Mouse (Mus musculus) retina, adult 2 months (tissue): ENCODE measurements around the gene Sema4a.

Experiments used
- DNase-seq: peaks from one replicate; pipeline ENCODE4 v3.0.0-alpha.2; 2012; ENCODE audit warnings: low read depth, low spot score

Gene Sema4a

GRCm38 (mm10) chr3:88460983-88461696 is at the start of gene Sema4a:
Gene Sema4a (minus strand): TSS chr3:88461182.
- DNase-seq: no peak

GRCm38 (mm10) chr3:88509692-88510420 is 48.9 kb upstream of the Sema4a start, which contains the start of gene Lmna:
Gene Lmna (minus strand): TSS chr3:88509956.
- DNase-seq: no peak

DNA sequence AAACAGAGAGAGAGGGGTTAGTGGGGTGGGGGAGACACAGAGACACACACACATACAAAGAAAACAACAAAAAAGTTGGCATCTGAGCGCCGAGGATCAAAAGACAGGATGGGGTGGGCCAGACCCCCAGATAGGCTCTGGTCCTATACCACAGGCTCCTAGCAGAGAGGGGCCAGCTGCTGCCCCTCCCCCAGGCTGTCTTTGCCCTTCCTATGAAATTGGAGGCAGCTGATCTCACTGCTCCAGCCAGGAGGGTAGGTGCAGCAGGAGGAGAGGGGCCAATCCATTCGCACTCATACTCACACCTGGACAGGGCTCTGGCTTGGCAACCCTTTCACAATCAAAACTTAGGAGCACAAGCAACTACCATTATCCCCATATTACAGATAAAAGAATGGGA is 48.3 kb upstream of the Sema4a start:
- no peak for DNase-seq

- DNase-seq: no peak
These were observed 44.8 kb upstream of the Sema4a start for GRCm38 (mm10) chr3:88505765-88506164.

GRCm38 (mm10) chr3:88505081-88505480 is 44.1 kb upstream of the Sema4a start:
- no peak for DNase-seq

- no peak for DNase-seq
These were observed 43.1 kb upstream of the Sema4a start for GRCm38 (mm10) chr3:88503881-88504746.

- no peak for DNase-seq
These were observed 42.5 kb upstream of the Sema4a start for GRCm38 (mm10) chr3:88503505-88503863.

- no peak for DNase-seq
These were observed 41.9 kb upstream of the Sema4a start for GRCm38 (mm10) chr3:88502641-88503504.

DNA sequence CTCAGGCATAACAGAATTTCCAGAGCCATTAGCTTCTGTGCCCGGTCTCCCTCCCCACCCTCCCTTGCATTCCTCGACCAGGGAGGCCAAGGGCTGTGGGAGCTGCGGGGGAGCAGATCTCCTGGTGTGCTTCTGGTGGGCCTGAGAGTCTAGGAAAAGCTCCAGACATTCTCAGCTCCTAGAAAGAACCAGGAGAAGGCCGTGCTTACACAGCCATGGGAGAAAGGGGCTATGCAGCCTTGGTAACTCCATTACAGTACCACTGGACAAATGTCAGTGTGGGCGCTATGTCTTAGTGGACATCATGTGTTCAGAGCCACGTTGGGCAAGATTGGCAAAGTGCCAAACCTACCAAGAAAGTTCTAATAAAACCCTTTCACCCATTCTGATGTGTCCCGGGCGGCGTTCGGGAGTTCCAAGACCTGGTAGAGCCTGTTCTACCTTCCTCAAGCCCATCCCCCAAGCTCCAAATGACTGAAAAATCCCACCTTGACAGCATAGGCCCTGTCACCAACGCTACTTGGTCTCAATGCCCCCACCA is 41.1 kb upstream of the Sema4a start:
- no peak for DNase-seq

DNA sequence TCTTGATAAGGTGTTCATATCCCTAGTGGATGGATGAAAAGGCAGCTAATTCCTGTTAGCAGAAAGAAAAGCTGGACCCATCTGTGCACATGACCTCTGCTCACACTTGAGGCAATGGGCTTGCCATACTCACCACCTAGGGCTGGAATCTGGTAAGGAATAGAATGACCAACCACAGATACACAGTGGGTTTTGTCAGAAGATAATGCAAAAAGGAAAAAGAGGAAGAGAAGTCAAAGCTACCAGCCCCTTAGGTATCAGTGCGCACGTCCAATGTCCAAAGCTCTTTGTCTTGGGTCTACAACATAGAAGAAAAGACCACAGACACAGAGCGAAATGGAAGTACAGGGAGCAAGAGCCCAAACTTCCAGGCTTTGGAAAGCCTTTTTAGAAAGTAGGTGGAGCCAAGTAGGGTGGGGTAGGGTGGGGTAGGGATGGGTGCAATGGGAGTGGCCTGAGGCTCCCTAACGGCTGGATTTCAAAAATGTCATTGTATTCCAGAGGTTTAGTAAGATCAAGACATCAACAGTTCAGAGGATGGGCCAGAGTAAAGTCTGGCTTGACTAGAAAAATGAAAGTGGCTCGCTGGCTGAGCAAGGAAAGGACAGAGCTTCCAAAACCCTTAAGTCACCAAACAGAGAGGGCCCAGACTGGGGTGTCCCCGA is 40.5 kb upstream of the Sema4a start:
- no peak for DNase-seq

DNA sequence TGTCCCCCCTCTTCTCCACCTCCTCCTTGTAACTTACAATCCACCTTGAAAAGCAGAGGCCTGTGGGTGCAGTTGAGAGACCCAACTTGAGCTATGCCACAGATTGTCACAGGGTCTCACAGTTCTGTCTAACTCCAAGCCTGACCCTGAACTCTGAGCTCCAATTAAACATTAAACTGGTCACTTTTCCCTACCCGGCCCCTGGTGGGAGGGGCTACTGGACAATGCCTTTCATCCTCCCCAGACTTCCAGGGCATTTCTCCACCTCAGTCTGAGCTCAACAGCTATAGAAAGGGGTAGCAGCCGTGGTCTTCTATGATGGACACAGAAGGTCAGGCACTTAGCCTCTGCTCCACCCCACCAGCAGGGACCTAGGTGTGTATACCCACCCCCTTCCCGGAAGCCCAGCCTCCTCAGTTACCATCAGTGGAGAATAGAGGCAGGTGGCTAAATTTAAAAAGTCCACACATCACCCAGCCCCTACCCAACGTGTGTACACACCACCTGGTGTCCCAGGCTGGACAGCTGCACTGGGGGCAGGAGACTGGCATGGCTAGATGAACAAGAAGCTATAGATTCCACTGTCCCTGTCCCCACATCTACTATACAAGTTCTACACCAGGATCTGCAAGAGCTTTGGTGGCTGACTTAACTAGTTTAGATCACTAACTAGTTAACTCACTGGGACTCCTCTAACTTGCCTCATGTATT is 39.8 kb upstream of the Sema4a start:
- DNase-seq: no peak

DNA sequence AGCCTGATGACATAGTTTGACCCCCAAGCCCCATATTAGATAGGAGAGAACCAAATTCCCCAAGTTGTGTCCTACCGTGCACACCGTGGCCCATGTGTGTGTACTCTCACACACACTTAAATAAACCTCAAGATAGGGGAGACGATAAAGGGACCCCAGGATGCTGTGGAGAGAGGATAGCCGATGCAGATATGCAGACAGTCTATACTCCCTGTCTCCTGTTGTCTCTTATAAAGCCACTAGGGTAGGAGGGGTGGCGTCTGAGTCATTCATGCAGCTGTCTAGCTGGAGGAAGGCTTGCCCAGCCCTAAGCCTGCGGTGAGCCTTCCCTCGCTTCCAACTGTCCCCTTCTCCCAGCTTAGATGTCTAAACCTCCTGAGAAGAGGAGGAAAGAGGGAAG is 39.1 kb upstream of the Sema4a start:
- DNase-seq: no peak

DNA sequence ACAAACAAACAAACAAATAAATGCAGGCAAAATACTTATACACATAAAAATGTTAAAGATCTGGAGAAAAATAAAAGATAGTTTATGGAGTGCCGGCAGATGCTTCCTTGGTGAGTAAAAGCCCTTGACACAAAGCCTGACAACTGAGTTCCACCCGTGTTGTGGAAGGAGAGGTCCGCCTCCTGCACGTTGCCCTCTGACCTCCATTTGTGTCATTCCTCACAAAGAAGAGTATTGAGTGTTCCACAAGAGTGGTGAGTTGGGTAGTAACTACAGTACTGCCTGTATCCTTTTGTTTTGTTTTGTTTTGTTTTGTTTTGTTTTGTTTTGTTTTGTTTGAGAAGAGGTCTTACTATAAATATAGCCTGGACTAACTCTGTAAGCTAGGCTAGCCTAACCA is 38.6 kb upstream of the Sema4a start:
- DNase-seq: no peak

DNA sequence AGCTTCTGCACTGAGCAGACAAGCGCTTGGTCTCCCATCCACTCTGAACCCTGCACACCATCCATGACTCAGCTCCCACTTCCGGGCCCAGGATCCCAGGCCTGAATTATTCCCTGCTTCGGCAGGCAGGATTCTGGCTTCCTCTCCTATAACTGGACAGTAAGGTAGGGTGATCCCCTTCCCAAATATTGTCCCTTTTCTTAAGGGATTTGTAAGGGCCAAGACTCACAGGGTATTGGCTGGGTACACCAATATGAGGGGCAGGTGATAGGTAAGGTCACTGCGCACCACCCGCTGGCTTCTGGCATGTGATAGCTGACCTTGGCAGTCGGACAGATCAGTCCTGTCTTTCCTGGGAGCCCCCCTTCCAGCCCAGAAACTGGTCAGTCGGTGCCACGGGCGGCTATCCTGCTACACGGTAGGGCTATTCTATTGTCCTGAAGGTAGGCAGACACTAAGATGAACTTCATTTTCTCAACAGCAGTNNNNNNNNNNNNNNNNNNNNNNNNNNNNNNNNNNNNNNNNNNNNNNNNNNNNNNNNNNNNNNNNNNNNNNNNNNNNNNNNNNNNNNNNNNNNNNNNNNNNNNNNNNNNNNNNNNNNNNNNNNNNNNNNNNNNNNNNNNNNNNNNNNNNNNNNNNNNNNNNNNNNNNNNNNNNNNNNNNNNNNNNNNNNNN is 34.9 kb upstream of the Sema4a start:
- no peak for DNase-seq

DNA sequence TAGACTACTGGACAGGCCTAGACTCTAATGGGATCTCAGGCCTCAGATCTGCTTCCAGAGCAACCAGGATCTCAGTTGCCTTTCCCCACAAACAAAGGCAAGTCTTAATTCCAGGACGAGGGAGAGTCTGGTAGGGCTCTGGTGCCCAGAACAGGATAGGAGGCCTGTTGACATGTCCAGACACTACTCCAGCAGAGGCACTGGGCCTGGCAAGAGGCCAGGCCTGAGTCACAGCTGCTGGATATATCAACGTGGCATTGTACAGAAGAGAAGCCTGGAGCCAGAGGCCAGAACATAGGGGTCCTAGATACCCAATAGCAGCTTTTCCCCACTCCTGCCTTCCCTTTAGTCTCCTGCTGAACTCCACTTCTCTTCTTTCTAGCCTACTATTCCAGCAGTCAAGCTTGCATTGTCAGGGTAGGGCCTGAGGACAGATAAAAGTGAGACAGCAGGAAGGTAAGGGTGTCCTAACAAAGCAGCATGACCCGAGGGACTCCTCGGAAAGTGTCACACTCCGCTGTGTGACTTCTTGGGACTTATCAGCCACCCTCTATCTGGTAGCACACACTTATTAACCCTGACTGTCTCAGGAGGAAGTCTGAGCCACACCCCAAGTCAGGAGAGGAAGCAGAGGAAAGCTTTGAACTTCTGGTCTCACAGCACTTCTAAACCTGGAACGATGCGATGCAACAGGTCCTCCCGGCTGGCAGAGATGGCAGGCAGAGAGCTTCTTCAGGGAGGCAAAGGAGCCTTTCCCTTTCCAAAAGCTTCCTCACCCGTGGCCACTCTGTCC is 34.0 kb upstream of the Sema4a start:
- DNase-seq: no peak

DNA sequence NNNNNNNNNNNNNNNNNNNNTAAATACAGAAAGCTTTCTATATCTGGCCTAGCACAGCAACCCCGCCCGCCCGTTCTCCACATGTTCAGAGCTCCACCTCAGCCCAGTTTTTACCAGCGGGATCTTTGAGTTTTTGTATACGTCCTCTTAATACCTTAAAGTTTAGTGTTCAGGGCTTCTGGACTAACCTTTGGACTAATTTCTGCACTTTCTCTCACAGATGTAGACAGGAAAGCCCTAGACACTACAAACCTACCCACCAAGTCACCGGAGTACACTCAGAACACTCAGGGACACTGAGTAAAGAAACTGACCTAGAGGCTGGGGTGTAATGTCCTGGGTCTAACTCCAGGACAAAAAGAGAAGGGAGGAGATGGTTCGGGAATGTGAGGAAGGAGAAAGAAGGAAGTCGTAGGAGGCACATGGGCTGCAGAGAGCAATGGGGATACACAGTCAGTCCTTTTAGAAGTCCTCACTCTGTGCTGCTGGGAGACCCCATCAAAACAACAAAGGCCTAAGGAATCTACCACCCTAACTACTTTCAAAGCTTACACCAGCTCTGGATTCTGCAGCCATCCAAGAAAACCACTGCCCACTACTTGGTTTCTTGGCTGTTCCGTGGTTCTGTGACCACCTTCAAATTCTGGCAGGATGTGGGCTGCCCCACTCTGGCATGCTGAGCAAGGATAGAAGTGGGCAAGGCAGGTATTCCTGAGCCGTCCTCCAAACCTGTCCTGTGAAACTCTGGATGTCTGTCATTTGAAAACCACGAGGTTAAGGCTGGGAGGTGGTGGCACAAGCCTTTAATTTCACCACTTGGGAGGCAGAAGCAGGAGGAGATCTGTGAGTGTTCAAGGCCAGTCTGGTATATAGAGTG is 33.0 kb upstream of the Sema4a start:
- DNase-seq: no peak

DNA sequence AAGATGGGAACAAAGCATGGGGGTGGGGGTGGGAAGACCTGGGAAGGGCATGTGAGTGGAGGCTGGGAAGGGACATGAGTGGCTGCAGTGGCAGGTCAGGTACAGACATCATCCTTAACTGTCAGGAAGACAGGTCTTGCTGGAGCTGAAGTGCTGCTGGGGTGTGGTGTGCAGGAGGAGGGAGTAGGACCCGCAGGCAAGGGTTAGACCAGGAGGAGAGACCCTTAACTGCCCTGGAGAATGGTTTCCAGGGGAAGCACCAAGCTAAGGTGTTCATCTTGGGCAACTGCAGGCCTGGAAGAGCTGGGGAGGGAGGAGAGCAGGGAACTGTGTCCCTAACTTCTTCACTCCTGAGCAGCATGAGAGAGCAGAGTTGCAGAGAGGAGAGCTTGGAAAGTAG is 26.4 kb upstream of the Sema4a start:
- DNase-seq: no peak

DNA sequence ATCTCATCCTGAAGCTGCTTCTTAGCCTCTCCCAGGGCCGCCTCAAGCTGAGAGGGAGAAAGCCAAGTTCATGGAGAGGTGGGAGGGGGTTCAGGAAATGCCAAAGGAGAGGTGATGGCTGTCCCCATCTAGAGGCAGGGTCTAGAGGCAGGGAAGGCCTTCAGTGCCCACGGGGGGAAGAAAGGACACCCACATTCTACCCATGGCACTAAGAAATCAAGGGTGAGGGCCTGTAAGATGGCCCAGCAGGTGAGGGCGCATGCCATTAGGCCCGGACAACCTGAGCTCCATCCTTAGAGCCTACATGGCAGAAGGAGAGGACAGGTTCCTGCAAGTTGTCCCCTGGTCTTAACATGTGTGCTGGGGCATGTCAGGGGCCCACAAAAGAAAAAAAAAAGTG is 25.9 kb upstream of the Sema4a start:
- DNase-seq: no peak
